Mouse (Mus musculus) midbrain, embryonic 11.5 days (tissue): ENCODE results near the gene Ash1l. TPM values are rescaled to one million over a fixed set of nuclear protein-coding genes. Genes with fewer than 3 reads are reported as not detected.

Experiments used
- ATAC-seq: fragments of 200-750 bp; cut with Nextera tagmentation; 2 replicates; pipeline ENCODE4 v1.8.0; 2017; ENCODE audit warnings: moderate TSS enrichment, moderate library complexity; ENCODE audit not compliant: low FRiP score
- DNase-seq: peaks from one replicate; pipeline ENCODE4 v3.0.0; 2015; ENCODE audit warnings: low spot score; ENCODE audit errors: missing footprints
- H3K27ac ChIP-seq: fragments of 300-500 bp; sonication (generic); 2 replicates; pipeline ENCODE4 v1.5.1; 2014; ENCODE audit warnings: low read depth, low read length
- H3K27me3 ChIP-seq: fragments of 300-500 bp; sonication (generic); 2 replicates; pipeline ENCODE4 v1.6.1; 2014; ENCODE audit warnings: mild to moderate bottlenecking, low read length, moderate library complexity, mixed read lengths; ENCODE audit not compliant: control insufficient read depth, insufficient read depth
- H3K36me3 ChIP-seq: fragments of 300-500 bp; sonication (generic); 2 replicates; pipeline ENCODE4 v1.6.1; 2014; ENCODE audit warnings: mild to moderate bottlenecking, low read length, moderate library complexity, mixed read lengths; ENCODE audit not compliant: control insufficient read depth, insufficient read depth
- H3K4me1 ChIP-seq: fragments of 300-500 bp; sonication (generic); 2 replicates; pipeline ENCODE4 v1.6.1; 2014; ENCODE audit warnings: low read length; ENCODE audit not compliant: control insufficient read depth, insufficient read depth
- H3K4me2 ChIP-seq: fragments of 300-500 bp; sonication (generic); 2 replicates; pipeline ENCODE4 v1.6.1; 2014; ENCODE audit warnings: mild to moderate bottlenecking, moderate library complexity
- H3K4me3 ChIP-seq: fragments of 300-500 bp; sonication (generic); 2 replicates; pipeline ENCODE4 v1.5.1; 2014; ENCODE audit warnings: low read depth, low read length
- H3K9ac ChIP-seq: fragments of 300-500 bp; sonication (generic); 2 replicates; pipeline ENCODE4 v1.6.1; 2014; ENCODE audit warnings: low read length
- H3K9me3 ChIP-seq: fragments of 300-500 bp; sonication (generic); 2 replicates; pipeline ENCODE4 v1.6.1; 2016; ENCODE audit warnings: low read length; ENCODE audit not compliant: control insufficient read depth
- WGBS: fragments of 180-500 bp; shearing (Covaris S2); extraction: QIAGEN DNeasy Blood & Tissue Kit; methylation state at CpG from one replicate; pipeline ENCODE4 v1.1.7; 2014; 5-methylcytosine and 5-hydroxymethylcytosine counted together
- polyA plus RNA-seq: library from polyadenylated mRNA; unstranded; fragments of >200 nt; fragmentation: Nextera tagmentation; extraction: Ambion mirVana; gene quantifications from 2 replicates; pipeline ENCODE4 v1.2.1, GENCODE M21; 2014

Ash1l gene
- polyA plus RNA-seq, 1 experiment from 2014 or later: 12.7 TPM

DNA sequence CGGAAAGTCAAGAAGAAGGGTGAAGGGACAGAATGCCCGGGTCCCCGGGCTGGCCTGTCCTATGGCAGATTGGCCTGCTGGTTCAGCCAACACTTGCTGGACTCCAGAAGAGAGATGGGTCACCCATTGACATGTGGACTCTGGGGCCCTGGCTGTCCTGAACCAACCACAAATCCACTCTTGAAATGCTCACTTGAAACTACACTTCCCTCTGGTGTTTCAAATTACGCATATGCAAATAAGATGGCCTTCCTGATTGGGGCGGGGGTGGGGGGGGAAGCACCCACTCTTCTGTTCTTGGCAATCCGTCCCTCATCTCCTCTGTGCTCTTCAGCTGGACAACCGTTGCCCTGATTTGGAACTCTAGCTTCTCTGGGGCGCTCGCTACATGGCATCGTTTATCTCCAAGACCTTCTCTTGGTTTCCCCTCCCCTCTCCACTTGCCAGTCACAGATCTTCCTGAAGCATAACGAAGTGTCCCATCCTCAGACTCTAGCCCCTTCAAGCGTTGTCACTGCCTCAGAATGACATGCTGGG, 134.3 kb downstream of the Ash1l start:
- ATAC-seq: no peak
- H3K9me3 ChIP-seq: no peaks in the 10 kb centered on the region
- H3K4me2 ChIP-seq: no peak overlapping the region
- H3K36me3 ChIP-seq: peaks cover 5% of the 10 kb centered on the region; the same call in 1 of the 2 replicates
- H3K4me1 ChIP-seq: peaks cover 7% of the 10 kb centered on the region
- H3K9ac ChIP-seq: no peak overlapping the region
- no peak overlapping the region for H3K4me3 ChIP-seq
- 88% methylated on average over 12 of the region's 12 CpGs for WGBS
- no peak for DNase-seq
- H3K27me3 ChIP-seq: peaks cover 20% of the 10 kb centered on the region
- no peak overlapping the region for H3K27ac ChIP-seq

- WGBS: 33% methylated on average over 21 of the region's 21 CpGs
- no peak overlapping the region for H3K4me2 ChIP-seq
- ATAC-seq (no peak), DNase-seq (peak; percentile 97)
- H3K27ac ChIP-seq: no peak overlapping the region
- H3K9ac ChIP-seq: no peak overlapping the region
- H3K36me3 ChIP-seq: no peaks in the 10 kb centered on the region
- peaks cover 19% of the 10 kb centered on the region for H3K4me1 ChIP-seq
- no peak overlapping the region for H3K4me3 ChIP-seq
- peaks cover 31% of the 10 kb centered on the region for H3K27me3 ChIP-seq
- H3K9me3 ChIP-seq: no peaks in the 10 kb centered on the region
Observed at GRCm38 (mm10) chr3:89087338-89088110, 137.1 kb downstream of the Ash1l start.

- H3K4me1 ChIP-seq: peaks cover 23% of the 10 kb centered on the region
- no peak overlapping the region for H3K4me3 ChIP-seq
- DNase-seq (no peak), ATAC-seq (no peak)
- no peak overlapping the region; the same call in 1 of the 2 replicates for H3K9ac ChIP-seq
- H3K36me3 ChIP-seq: no peaks in the 10 kb centered on the region
- WGBS: 69% methylated on average over 14 of the region's 14 CpGs
- H3K27ac ChIP-seq: no peak overlapping the region
- peaks cover 33% of the 10 kb centered on the region for H3K27me3 ChIP-seq
- no peaks in the 10 kb centered on the region for H3K9me3 ChIP-seq
- H3K4me2 ChIP-seq: peak overlapping the region; percentile 97; the same call in 1 of the 2 replicates
Observed at GRCm38 (mm10) chr3:89088974-89089373, 138.6 kb downstream of the Ash1l start.

DNA sequence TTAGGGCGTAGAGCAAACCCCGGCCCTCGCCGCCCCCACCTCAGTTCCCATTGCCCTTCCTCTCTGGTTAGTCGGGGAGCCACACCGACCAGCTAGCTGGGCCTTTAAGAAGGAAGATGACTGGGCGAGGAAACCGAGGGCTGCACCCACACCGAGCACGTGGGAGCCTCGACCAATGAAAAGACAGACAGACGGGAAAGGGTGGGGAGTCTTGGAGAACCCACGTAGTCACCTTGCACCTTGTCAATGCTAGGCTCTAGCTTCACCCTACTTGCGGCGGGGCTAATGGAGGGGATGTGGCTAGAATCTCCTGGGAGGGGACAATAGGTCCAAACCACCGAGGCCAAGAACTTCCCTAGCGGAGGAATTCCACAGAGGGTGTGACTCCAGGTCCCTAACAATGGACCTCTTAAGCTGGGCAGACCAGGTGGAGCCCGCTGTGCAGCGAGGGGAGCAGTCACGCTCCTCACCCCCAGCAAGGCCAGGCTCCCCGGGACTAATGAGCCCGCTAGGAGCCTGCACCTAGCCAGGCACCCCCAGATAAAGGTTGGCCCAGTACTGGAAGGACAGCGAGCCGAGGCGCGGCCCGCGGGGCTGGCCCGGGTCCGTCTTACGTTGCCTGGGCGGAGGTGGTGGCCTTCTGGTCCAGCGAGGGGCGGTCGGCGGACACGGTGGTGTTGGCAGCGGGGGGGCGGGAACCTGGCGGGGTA, 139.6 kb downstream of the Ash1l start:
- 0 out of 2 replicates have a peak, but pooled peaks cover 3% of the 10 kb centered on the region for H3K36me3 ChIP-seq
- under 1% methylated on average over 38 of the region's 40 CpGs for WGBS
- H3K27me3 ChIP-seq: peaks cover 33% of the 10 kb centered on the region
- peak; percentile 94 for DNase-seq
- peak overlapping the region; percentile 76 for H3K9ac ChIP-seq
- peak overlapping the region; percentile 97 for H3K4me2 ChIP-seq
- ATAC-seq: peak; percentile 41
- H3K27ac ChIP-seq: no peak overlapping the region
- H3K9me3 ChIP-seq: no peaks in the 10 kb centered on the region
- H3K4me1 ChIP-seq: peaks cover 23% of the 10 kb centered on the region
- peak overlapping the region; percentile 60 for H3K4me3 ChIP-seq

DNA sequence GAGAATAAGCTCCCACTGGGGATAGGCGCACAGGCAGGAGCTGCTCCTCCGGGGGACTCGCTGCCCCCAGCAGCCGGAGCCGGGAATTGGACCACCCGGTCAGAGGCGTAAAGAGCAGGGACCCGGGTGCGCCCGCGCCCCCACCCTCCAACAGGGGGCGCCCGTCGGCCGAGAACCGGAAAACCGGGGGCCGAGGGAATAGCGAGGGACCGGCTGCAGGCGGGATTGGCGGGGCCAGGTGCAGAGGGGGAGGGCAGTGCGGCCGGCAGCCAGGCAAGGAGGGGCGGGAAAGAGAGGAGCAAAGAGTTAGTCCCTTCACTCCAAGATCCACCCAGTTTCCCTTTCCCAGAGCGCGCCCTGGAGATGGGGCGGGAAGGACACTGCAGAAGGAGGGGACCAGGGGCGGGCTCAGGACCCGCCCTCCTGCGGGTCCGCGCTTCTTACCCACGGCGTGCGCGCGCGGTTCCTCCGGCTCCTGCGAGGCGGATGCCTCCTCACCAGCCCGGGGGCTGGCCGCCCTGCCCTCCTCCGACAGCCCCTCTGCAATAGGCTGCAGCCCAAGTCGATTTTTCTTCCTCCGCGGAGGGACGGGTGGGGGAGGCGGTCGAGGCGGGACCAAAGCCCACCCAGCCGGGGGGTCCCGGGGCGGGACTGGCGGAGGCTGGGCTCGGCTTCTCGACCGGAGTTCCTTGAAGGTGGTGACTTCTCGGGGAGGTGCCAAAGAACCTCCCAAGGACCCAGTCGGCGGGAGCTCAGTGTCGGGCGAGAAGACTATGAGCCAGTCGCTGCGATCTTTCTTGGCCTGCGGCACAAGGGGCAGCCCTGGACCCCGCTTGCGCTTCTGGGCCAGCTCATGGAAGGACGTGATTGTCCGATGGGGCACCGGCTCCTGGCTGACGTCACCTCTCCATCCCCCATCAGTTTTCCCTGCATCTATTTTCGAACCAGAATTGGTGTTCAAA, 140.6 kb downstream of the Ash1l start:
- under 1% methylated on average over 73 of the region's 74 CpGs for WGBS
- Histone ChIP-seq H3K27me3 (peaks cover 33% of the 10 kb centered on the region), H3K4me2 (peak overlapping the region; percentile 97)

GRCm38 (mm10) chr3:89091811-89092508, 141.5 kb downstream of the Ash1l start:
- Histone ChIP-seq H3K27ac (no peak overlapping the region), H3K36me3 (peaks cover 11% of the 10 kb centered on the region; the same call in 1 of the 2 replicates), H3K9ac (peak overlapping the region; percentile 76), H3K9me3 (no peaks in the 10 kb centered on the region), H3K4me3 (peak overlapping the region; percentile 60), H3K4me1 (peaks cover 23% of the 10 kb centered on the region), H3K4me2 (peak overlapping the region; percentile 97), H3K27me3 (peaks cover 33% of the 10 kb centered on the region)
- 12% methylated on average over 20 of the region's 20 CpGs for WGBS
- peak; percentile 92 for DNase-seq
- ATAC-seq: no peak

More for the DNA sequence above, 140.6 kb downstream of the Ash1l start:
- Histone ChIP-seq H3K36me3 (peaks cover 8% of the 10 kb centered on the region; the same call in 1 of the 2 replicates), H3K27ac (peak overlapping the region; percentile 11; the same call in 1 of the 2 replicates), H3K9me3 (no peaks in the 10 kb centered on the region), H3K4me1 (peaks cover 23% of the 10 kb centered on the region), H3K4me3 (peak overlapping the region; percentile 60), H3K9ac (peak overlapping the region; percentile 76)
- peak; percentile 99 for DNase-seq
- peak; percentile 64 for ATAC-seq

GRCm38 (mm10) chr3:89092509-89093090, 142.2 kb downstream of the Ash1l start:
- H3K27me3 ChIP-seq: peaks cover 33% of the 10 kb centered on the region
- H3K27ac ChIP-seq: peak overlapping the region; percentile 25; the same call in 1 of the 2 replicates
- peaks cover 13% of the 10 kb centered on the region; the same call in 1 of the 2 replicates for H3K36me3 ChIP-seq
- H3K4me2 ChIP-seq: peak overlapping the region; percentile 97
- no peaks in the 10 kb centered on the region for H3K9me3 ChIP-seq
- peaks cover 22% of the 10 kb centered on the region for H3K4me1 ChIP-seq
- H3K4me3 ChIP-seq: peak overlapping the region; percentile 60
- peak; percentile 19 for ATAC-seq
- H3K9ac ChIP-seq: peak overlapping the region; percentile 76
- 18% methylated on average over 11 of the region's 11 CpGs for WGBS
- peak; percentile 94 for DNase-seq
